Mouse (Mus musculus): Measurements from ENCODE around the gene Ptcd2. TPM values are rescaled to one million over a fixed set of nuclear protein-coding genes. Genes with fewer than 3 reads are reported as not detected.
A peak's percentile ranks its signal among the peaks of the same experiment; 100 is the strongest.

Ptcd2 gene
- polyA plus RNA-seq, 1 experiment = 8.6 TPM

GRCm38 (mm10) chr13:99356428-99357265, 12.1 kb upstream of the Ptcd2 start:
- no peak for TF ChIP-seq FLI1 (IDR thresholded peaks at IDR 0.05; ENCODE audit: low read length)
- no peak for TF ChIP-seq GATA1 (IDR thresholded peaks at IDR 0.05; ENCODE audit: borderline replicate concordance, low read length)
- H3K4me3 ChIP-seq (replicated peaks) = no peak overlapping the region
- no peaks in the 10 kb centered on the region for H3K9me3 ChIP-seq
- no peaks in the 10 kb centered on the region for H3K27me3 ChIP-seq (replicated peaks)
- peaks cover 46% of the 10 kb centered on the region for H3K4me1 ChIP-seq
- H3K36me3 ChIP-seq (replicated peaks; ENCODE audit: low read length) = peaks cover 31% of the 10 kb centered on the region

- Histone ChIP-seq H3K9me3 (no peaks in the 10 kb centered on the region), H3K36me3 (replicated peaks; ENCODE audit: low read length) (peaks cover 32% of the 10 kb centered on the region), H3K4me1 (peaks cover 51% of the 10 kb centered on the region), H3K4me3 (replicated peaks) (peak overlapping the region; percentile 46), H3K27me3 (replicated peaks) (no peaks in the 10 kb centered on the region)
- TF ChIP-seq GATA1 (IDR thresholded peaks at IDR 0.05; ENCODE audit: borderline replicate concordance, low read length) = no peak
- no peak for TF ChIP-seq FLI1 (IDR thresholded peaks at IDR 0.05; ENCODE audit: low read length)
Observed at GRCm38 (mm10) chr13:99355861-99356260, 11.4 kb upstream of the Ptcd2 start.

- H3K4me1 ChIP-seq = peaks cover 44% of the 10 kb centered on the region
- no peak overlapping the region for H3K4me3 ChIP-seq (replicated peaks)
- no peak for TF ChIP-seq GATA1 (IDR thresholded peaks at IDR 0.05; ENCODE audit: borderline replicate concordance, low read length)
- no peak for TF ChIP-seq FLI1 (IDR thresholded peaks at IDR 0.05; ENCODE audit: low read length)
- no peaks in the 10 kb centered on the region for H3K27me3 ChIP-seq (replicated peaks)
- peaks cover 33% of the 10 kb centered on the region for H3K36me3 ChIP-seq (replicated peaks; ENCODE audit: low read length)
- no peaks in the 10 kb centered on the region for H3K9me3 ChIP-seq
Observed at GRCm38 (mm10) chr13:99355072-99355471, 10.6 kb upstream of the Ptcd2 start.

- Histone ChIP-seq H3K4me3 (replicated peaks) (peak overlapping the region; percentile 92), H3K36me3 (replicated peaks; ENCODE audit: low read length) (peaks cover 30% of the 10 kb centered on the region), H3K4me1 (peaks cover 44% of the 10 kb centered on the region), H3K27me3 (replicated peaks) (no peaks in the 10 kb centered on the region), H3K9me3 (no peaks in the 10 kb centered on the region)
- TF ChIP-seq GATA1 (IDR thresholded peaks at IDR 0.05; ENCODE audit: borderline replicate concordance, low read length) (no peak), FLI1 (IDR thresholded peaks at IDR 0.05; ENCODE audit: low read length) (no peak)
Observed at GRCm38 (mm10) chr13:99353490-99353851, 9.0 kb upstream of the Ptcd2 start.

GRCm38 (mm10) chr13:99352758-99353489, 8.4 kb upstream of the Ptcd2 start:
- H3K9me3 ChIP-seq = no peaks in the 10 kb centered on the region
- peak overlapping the region; percentile 92 for H3K4me3 ChIP-seq (replicated peaks)
- peaks cover 30% of the 10 kb centered on the region for H3K36me3 ChIP-seq (replicated peaks; ENCODE audit: low read length)
- H3K4me1 ChIP-seq = peaks cover 44% of the 10 kb centered on the region
- H3K27me3 ChIP-seq (replicated peaks) = no peaks in the 10 kb centered on the region
- TF ChIP-seq GATA1 (IDR thresholded peaks at IDR 0.05; ENCODE audit: borderline replicate concordance, low read length) (0 out of 3 replicates have a peak, but pooled peaks have one; percentile 22), FLI1 (IDR thresholded peaks at IDR 0.05; ENCODE audit: low read length) (no peak)

GRCm38 (mm10) chr13:99351596-99351995, 7.1 kb upstream of the Ptcd2 start:
- H3K36me3 ChIP-seq (replicated peaks; ENCODE audit: low read length) = peaks cover 34% of the 10 kb centered on the region
- no peaks in the 10 kb centered on the region for H3K9me3 ChIP-seq
- no peaks in the 10 kb centered on the region for H3K27me3 ChIP-seq (replicated peaks)
- no peak for TF ChIP-seq GATA1 (IDR thresholded peaks at IDR 0.05; ENCODE audit: borderline replicate concordance, low read length)
- no peak for TF ChIP-seq FLI1 (IDR thresholded peaks at IDR 0.05; ENCODE audit: low read length)
- H3K4me1 ChIP-seq = peaks cover 48% of the 10 kb centered on the region
- H3K4me3 ChIP-seq (replicated peaks) = no peak overlapping the region

GRCm38 (mm10) chr13:99351186-99351585, 6.7 kb upstream of the Ptcd2 start:
- H3K36me3 ChIP-seq (replicated peaks; ENCODE audit: low read length) = peaks cover 34% of the 10 kb centered on the region
- H3K4me1 ChIP-seq = peaks cover 51% of the 10 kb centered on the region
- no peaks in the 10 kb centered on the region for H3K27me3 ChIP-seq (replicated peaks)
- H3K9me3 ChIP-seq = no peaks in the 10 kb centered on the region
- no peak overlapping the region for H3K4me3 ChIP-seq (replicated peaks)
- TF ChIP-seq GATA1 (IDR thresholded peaks at IDR 0.05; ENCODE audit: borderline replicate concordance, low read length) (no peak), FLI1 (IDR thresholded peaks at IDR 0.05; ENCODE audit: low read length) (no peak)

- Histone ChIP-seq H3K36me3 (replicated peaks; ENCODE audit: low read length) (peaks cover 34% of the 10 kb centered on the region), H3K27me3 (replicated peaks) (no peaks in the 10 kb centered on the region), H3K4me3 (replicated peaks) (no peak overlapping the region), H3K4me1 (peaks cover 51% of the 10 kb centered on the region), H3K9me3 (no peaks in the 10 kb centered on the region)
- no peak for TF ChIP-seq FLI1 (IDR thresholded peaks at IDR 0.05; ENCODE audit: low read length)
Observed at GRCm38 (mm10) chr13:99350009-99350408, 5.5 kb upstream of the Ptcd2 start.

- H3K36me3 ChIP-seq (replicated peaks; ENCODE audit: low read length) = peaks cover 55% of the 10 kb centered on the region
- H3K9me3 ChIP-seq = no peaks in the 10 kb centered on the region
- no peaks in the 10 kb centered on the region for H3K27me3 ChIP-seq (replicated peaks)
- H3K4me3 ChIP-seq (replicated peaks) = peak overlapping the region; percentile 98
- H3K4me1 ChIP-seq = peaks cover 67% of the 10 kb centered on the region
- TF ChIP-seq GATA1 (IDR thresholded peaks at IDR 0.05; ENCODE audit: borderline replicate concordance, low read length) (no peak), FLI1 (IDR thresholded peaks at IDR 0.05; ENCODE audit: low read length) (no peak)
Observed at GRCm38 (mm10) chr13:99343876-99344598, 468 bp downstream of the Ptcd2 start.
